Mouse (Mus musculus) thymus, adult 2 months (tissue): Measurements from ENCODE around the gene Cd300ld4. TPM values are rescaled to one million over a fixed set of nuclear protein-coding genes. Genes with fewer than 3 reads are reported as not detected.
"Not testable (repeated sequence)": the region's sequence is repeated elsewhere in the genome, so short reads cannot be mapped to it uniquely, and the experiment has no call there.

Experiments
- DNase-seq: peaks from one replicate; pipeline ENCODE4 v3.0.0; 2021
- H3K27ac ChIP-seq: fragments of 200-500 bp; 2 replicates; pipeline ENCODE4 v1.5.1; 2012; ENCODE audit warnings: low read length, control low read depth; ENCODE audit not compliant: control insufficient read depth, insufficient read depth
- H3K27me3 ChIP-seq: fragments of 200-500 bp; 2 replicates; pipeline ENCODE4 v1.6.1; 2012; ENCODE audit warnings: mild to moderate bottlenecking, low read length, moderate library complexity, mixed read lengths; ENCODE audit not compliant: control insufficient read depth, insufficient read depth
- H3K36me3 ChIP-seq: fragments of 200-500 bp; 2 replicates; pipeline ENCODE4 v1.6.1; 2012; ENCODE audit warnings: mild to moderate bottlenecking, low read length, moderate library complexity; ENCODE audit not compliant: control insufficient read depth, insufficient read depth
- H3K4me1 ChIP-seq: fragments of 200-500 bp; replicated peaks from 2 replicates; pipeline ENCODE4 v1.6.1; 2012; ENCODE audit warnings: low read length; ENCODE audit not compliant: control insufficient read depth, insufficient read depth
- H3K4me3 ChIP-seq: fragments of 200-500 bp; 2 replicates; pipeline ENCODE4 v1.5.1; 2012; ENCODE audit warnings: mild to moderate bottlenecking, low read length, control low read depth, moderate library complexity; ENCODE audit not compliant: control insufficient read depth, insufficient read depth
- CTCF ChIP-seq: fragments of 200-500 bp; IDR thresholded peaks from 2 replicates; pipeline ENCODE4 v1.5.1; 2012; ENCODE audit warnings: mild to moderate bottlenecking, control low read depth, low read length, moderate library complexity, borderline replicate concordance; ENCODE audit not compliant: control insufficient read depth, poor library complexity, insufficient read depth; ENCODE audit errors: extremely low read depth
- POLR2A ChIP-seq: fragments of 200-500 bp; IDR thresholded peaks from 2 replicates; pipeline ENCODE4 v1.6.1; 2012; ENCODE audit warnings: mild to moderate bottlenecking, low read length, control low read depth, moderate library complexity; ENCODE audit not compliant: control insufficient read depth, poor library complexity, insufficient read depth; ENCODE audit errors: extremely low read depth
- WGBS: fragments of 180-500 bp; shearing (Covaris S2); methylation state at CpG from one replicate; pipeline ENCODE4 v1.1.7; 2018; 5-methylcytosine and 5-hydroxymethylcytosine counted together
- polyA plus RNA-seq: library from polyadenylated mRNA; depleted of rRNA; stranded (reverse); fragments of >200 nt; gene quantifications from 2 replicates; pipeline ENCODE4 v1.2.3, GENCODE M21; 2012

Cd300ld4 gene
- polyA plus RNA-seq, 1 experiment, result 6.4 TPM

GRCm38 (mm10) chr11:115049282-115049895 is 22.6 kb upstream of the Cd300ld4 start:
- 44% methylated on average over 3 of the region's 3 CpGs for WGBS
- no peaks in the 10 kb centered on the region for H3K27me3 ChIP-seq
- no peak for TF ChIP-seq POLR2A
- TF ChIP-seq CTCF, result no peak
- H3K4me3 ChIP-seq, result no peak overlapping the region
- H3K27ac ChIP-seq, result no peak overlapping the region
- no peaks in the 10 kb centered on the region for H3K36me3 ChIP-seq
- H3K4me1 ChIP-seq, result no peaks in the 10 kb centered on the region
- no peak for DNase-seq

GRCm38 (mm10) chr11:115048259-115048658 is 21.4 kb upstream of the Cd300ld4 start, which contains the start of gene Cd300ld3:
Gene Cd300ld3, minus strand, starts transcription at chr11:115048409.
- no peak for TF ChIP-seq POLR2A
- no peak for TF ChIP-seq CTCF
- no peak within 1 kb of the TSS for H3K27ac ChIP-seq
- no peak for DNase-seq
- 64% methylated on average over 2 of the region's 2 CpGs for WGBS
- H3K4me1 ChIP-seq, result no peaks in the 10 kb centered on the region
- no peaks in the 10 kb centered on the region for H3K36me3 ChIP-seq
- H3K4me3 ChIP-seq, result no peak within 1 kb of the TSS
- no peaks in the 10 kb centered on the region for H3K27me3 ChIP-seq

GRCm38 (mm10) chr11:115037669-115038068 is 10.9 kb upstream of the Cd300ld4 start, which contains the start of gene Cd300ld5:
Gene Cd300ld5, minus strand, starts transcription at chr11:115037769.
- H3K4me1 ChIP-seq, H3K27me3 ChIP-seq, DNase-seq, H3K36me3 ChIP-seq, H3K27ac ChIP-seq, H3K4me3 ChIP-seq: not testable (repeated sequence)
- no CpG with 5 or more reads among the region's 6 CpGs for WGBS

GRCm38 (mm10) chr11:115016093-115016492 is 10.7 kb downstream of the Cd300ld4 start, which contains the start of gene Cd300ld2:
Gene Cd300ld2, minus strand, starts transcription at chr11:115016193.
- H3K36me3 ChIP-seq, H3K27ac ChIP-seq, DNase-seq, H3K4me1 ChIP-seq, H3K4me3 ChIP-seq, H3K27me3 ChIP-seq: not testable (repeated sequence)
- no CpG with 5 or more reads among the region's 7 CpGs for WGBS

- no peaks in the 10 kb centered on the region for H3K27me3 ChIP-seq
- H3K27ac ChIP-seq, result no peak overlapping the region
- TF ChIP-seq CTCF (no peak), POLR2A (no peak)
- H3K36me3 ChIP-seq, result no peaks in the 10 kb centered on the region
- WGBS, result 17% methylated on average over 5 of the region's 5 CpGs
- no peaks in the 10 kb centered on the region for H3K4me1 ChIP-seq
- no peak for DNase-seq
- no peak overlapping the region for H3K4me3 ChIP-seq
Observed at GRCm38 (mm10) chr11:115004070-115004469, 22.7 kb downstream of the Cd300ld4 start.

- TF ChIP-seq POLR2A (no peak), CTCF (no peak)
- Histone ChIP-seq H3K4me1 (no peaks in the 10 kb centered on the region), H3K4me3 (no peak within 1 kb of the TSS), H3K27me3 (no peaks in the 10 kb centered on the region), H3K27ac (no peak within 1 kb of the TSS; the same call in 1 of the 2 replicates), H3K36me3 (no peaks in the 10 kb centered on the region)
- WGBS, result 55% methylated on average over 7 of the region's 7 CpGs
- DNase-seq, result no peak
Observed at GRCm38 (mm10) chr11:115001474-115002040, 25.3 kb downstream of the Cd300ld4 start, which contains the start of gene Cd300c2. Gene Cd300c2, minus strand, starts transcription at chr11:115001880.

GRCm38 (mm10) chr11:114989793-114990192 is 37.0 kb downstream of the Cd300ld4 start, which contains the start of gene Cd300ld:
Gene Cd300ld, minus strand, starts transcription at chr11:114989922.
- H3K27ac ChIP-seq, result no peak within 1 kb of the TSS
- no peak for DNase-seq
- H3K27me3 ChIP-seq, result no peaks in the 10 kb centered on the region
- H3K4me1 ChIP-seq, result no peaks in the 10 kb centered on the region
- H3K36me3 ChIP-seq, result no peaks in the 10 kb centered on the region
- WGBS, result 47% methylated on average over 4 of the region's 4 CpGs
- no peak within 1 kb of the TSS for H3K4me3 ChIP-seq
- TF ChIP-seq CTCF, result no peak
- TF ChIP-seq POLR2A, result no peak
